Mouse (Mus musculus) E14TG2a.4 (cell line): ENCODE measurements around the gene Nfib.

Experiments
- H3K27me3 ChIP-seq: 2 replicates; pipeline ENCODE4 v1.6.1; 2014; ENCODE audit warnings: low read length, control low read depth; ENCODE audit not compliant: insufficient read depth
- H3K36me3 ChIP-seq: 2 replicates; pipeline ENCODE4 v1.6.1; 2014; ENCODE audit warnings: low read length, control low read depth; ENCODE audit not compliant: insufficient read depth
- H3K4me1 ChIP-seq: replicated peaks from 2 replicates; pipeline ENCODE4 v1.6.1; 2014; ENCODE audit warnings: low read depth, low read length, control low read depth
- H3K4me3 ChIP-seq: replicated peaks from 2 replicates; pipeline ENCODE4 v1.5.1; 2014; ENCODE audit warnings: mild to moderate bottlenecking, low read length
- H3K9me3 ChIP-seq: 2 replicates; pipeline ENCODE4 v1.6.1; 2014; ENCODE audit warnings: low read length, control low read depth
- CTCF ChIP-seq: conservative IDR thresholded peaks from 2 replicates; pipeline ENCODE4 v1.5.1; 2014; ENCODE audit warnings: low read length
- NANOG ChIP-seq: IDR thresholded peaks from 2 replicates; pipeline ENCODE4 v1.6.1; 2014; ENCODE audit warnings: borderline replicate concordance, low read length, mixed read lengths
- POU5F1 ChIP-seq: IDR thresholded peaks from 2 replicates; pipeline ENCODE4 v1.6.1; 2014; ENCODE audit warnings: low read length, borderline replicate concordance

Nfib gene

GRCm38 (mm10) chr4:82288138-82288537 is 417.4 kb downstream of the Nfib start:
- H3K36me3 ChIP-seq = peaks cover 6% of the 10 kb centered on the region; the same call in 1 of the 2 replicates
- no peak for TF ChIP-seq CTCF
- no peak for TF ChIP-seq POU5F1
- TF ChIP-seq NANOG = no peak
- H3K27me3 ChIP-seq = no peaks in the 10 kb centered on the region
- H3K9me3 ChIP-seq = no peaks in the 10 kb centered on the region
- no peak overlapping the region for H3K4me3 ChIP-seq
- peaks cover 11% of the 10 kb centered on the region for H3K4me1 ChIP-seq

- Histone ChIP-seq H3K4me1 (peaks cover 5% of the 10 kb centered on the region; the same call in 1 of the 2 replicates), H3K36me3 (peaks cover 6% of the 10 kb centered on the region; the same call in 1 of the 2 replicates)
Observed at GRCm38 (mm10) chr4:82287454-82287853, 418.1 kb downstream of the Nfib start.

GRCm38 (mm10) chr4:82286931-82287330 is 418.6 kb downstream of the Nfib start:
- no peaks in the 10 kb centered on the region for H3K9me3 ChIP-seq
- TF ChIP-seq CTCF (no peak), POU5F1 (no peak), NANOG (no peak)
- peaks cover 5% of the 10 kb centered on the region; the same call in 1 of the 2 replicates for H3K4me1 ChIP-seq
- peaks cover 6% of the 10 kb centered on the region; the same call in 1 of the 2 replicates for H3K36me3 ChIP-seq
- H3K27me3 ChIP-seq = no peaks in the 10 kb centered on the region
- H3K4me3 ChIP-seq = no peak overlapping the region

More at GRCm38 (mm10) chr4:82287454-82287853, 418.1 kb downstream of the Nfib start:
- TF ChIP-seq NANOG = no peak
- no peak for TF ChIP-seq CTCF
- no peak for TF ChIP-seq POU5F1
- H3K4me3 ChIP-seq = no peak overlapping the region
- H3K9me3 ChIP-seq = no peaks in the 10 kb centered on the region
- no peaks in the 10 kb centered on the region for H3K27me3 ChIP-seq

- Histone ChIP-seq H3K9me3 (no peaks in the 10 kb centered on the region), H3K4me1 (no peaks in the 10 kb centered on the region), H3K36me3 (no peaks in the 10 kb centered on the region), H3K4me3 (no peak overlapping the region), H3K27me3 (0 out of 2 replicates have a peak, but pooled peaks cover 2% of the 10 kb centered on the region)
- TF ChIP-seq POU5F1 = no peak
- TF ChIP-seq CTCF = no peak
- TF ChIP-seq NANOG = no peak
Observed at GRCm38 (mm10) chr4:82283536-82283935, 422.0 kb downstream of the Nfib start.

- H3K4me1 ChIP-seq = no peaks in the 10 kb centered on the region
- no peak overlapping the region for H3K4me3 ChIP-seq
- H3K27me3 ChIP-seq = 0 out of 2 replicates have a peak, but pooled peaks cover 2% of the 10 kb centered on the region
- no peaks in the 10 kb centered on the region for H3K9me3 ChIP-seq
- no peaks in the 10 kb centered on the region for H3K36me3 ChIP-seq
- TF ChIP-seq NANOG (no peak), POU5F1 (no peak), CTCF (no peak)
Observed at GRCm38 (mm10) chr4:82275996-82276395, 429.6 kb downstream of the Nfib start.

- no peaks in the 10 kb centered on the region for H3K27me3 ChIP-seq
- H3K4me3 ChIP-seq = no peak overlapping the region
- H3K9me3 ChIP-seq = no peaks in the 10 kb centered on the region
- no peak for TF ChIP-seq CTCF
- TF ChIP-seq POU5F1 = no peak
- no peak for TF ChIP-seq NANOG
- no peaks in the 10 kb centered on the region for H3K4me1 ChIP-seq
- H3K36me3 ChIP-seq = no peaks in the 10 kb centered on the region
Observed at GRCm38 (mm10) chr4:82273049-82273754, 432.3 kb downstream of the Nfib start.

GRCm38 (mm10) chr4:82272099-82272498 is 433.5 kb downstream of the Nfib start:
- Histone ChIP-seq H3K9me3 (no peaks in the 10 kb centered on the region), H3K4me3 (no peak overlapping the region), H3K27me3 (no peaks in the 10 kb centered on the region), H3K36me3 (no peaks in the 10 kb centered on the region), H3K4me1 (0 out of 2 replicates have a peak, but pooled peaks cover 5% of the 10 kb centered on the region)
- TF ChIP-seq POU5F1 (no peak), CTCF (no peak), NANOG (no peak)

GRCm38 (mm10) chr4:82271547-82271946 is 434.0 kb downstream of the Nfib start:
- TF ChIP-seq CTCF = no peak
- TF ChIP-seq NANOG = no peak
- no peak for TF ChIP-seq POU5F1
- Histone ChIP-seq H3K4me3 (no peak overlapping the region), H3K36me3 (no peaks in the 10 kb centered on the region)

More at GRCm38 (mm10) chr4:82271547-82271946, 434.0 kb downstream of the Nfib start:
- Histone ChIP-seq H3K4me1 (0 out of 2 replicates have a peak, but pooled peaks cover 5% of the 10 kb centered on the region), H3K27me3 (no peaks in the 10 kb centered on the region), H3K9me3 (no peaks in the 10 kb centered on the region)
